Mouse (Mus musculus) stomach, embryonic 16.5 days (tissue): ENCODE results near the gene Tbc1d8b. TPM values are rescaled to one million over a fixed set of nuclear protein-coding genes. Genes with fewer than 3 reads are reported as not detected.
"Not testable (repeated sequence)": the region's sequence is repeated elsewhere in the genome, so short reads cannot be mapped to it uniquely, and the experiment has no call there.

Experiments
- ATAC-seq: fragments of 200-750 bp; cut with Nextera tagmentation; 2 replicates; pipeline ENCODE4 v1.8.0; 2017; ENCODE audit warnings: moderate number of reproducible peaks, moderate TSS enrichment; ENCODE audit not compliant: insufficient read depth, low FRiP score
- H3K27ac ChIP-seq: fragments of 300-500 bp; sonication (generic); 2 replicates; pipeline ENCODE4 v1.5.1; 2014; ENCODE audit warnings: low read length
- H3K27me3 ChIP-seq: fragments of 300-500 bp; sonication (generic); 2 replicates; pipeline ENCODE4 v1.6.1; 2014; ENCODE audit warnings: low read length, control low read depth, mixed read lengths; ENCODE audit not compliant: control insufficient read depth, insufficient read depth
- H3K36me3 ChIP-seq: fragments of 300-500 bp; sonication (generic); 2 replicates; pipeline ENCODE4 v1.6.1; 2014; ENCODE audit warnings: low read length; ENCODE audit not compliant: control insufficient read depth, insufficient read depth
- H3K4me1 ChIP-seq: fragments of 300-500 bp; sonication (generic); 2 replicates; pipeline ENCODE4 v1.6.1; 2014; ENCODE audit warnings: low read length, control low read depth, mixed read lengths; ENCODE audit not compliant: control insufficient read depth, insufficient read depth
- H3K4me2 ChIP-seq: fragments of 300-500 bp; sonication (generic); 2 replicates; pipeline ENCODE4 v1.6.1; 2014; ENCODE audit warnings: low read depth, low read length, mixed read lengths
- H3K4me3 ChIP-seq: fragments of 300-500 bp; sonication (generic); replicated peaks from 2 replicates; pipeline ENCODE4 v1.5.1; 2014; ENCODE audit warnings: mild to moderate bottlenecking, low read length
- H3K9ac ChIP-seq: fragments of 300-500 bp; sonication (generic); 2 replicates; pipeline ENCODE4 v1.6.1; 2014; ENCODE audit warnings: low read length
- H3K9me3 ChIP-seq: fragments of 300-500 bp; sonication (generic); replicated peaks from 2 replicates; pipeline ENCODE4 v1.6.1; 2016; ENCODE audit warnings: low read length, control low read depth; ENCODE audit not compliant: control insufficient read depth
- WGBS: fragments of 180-500 bp; shearing (Covaris S2); extraction: QIAGEN DNeasy Blood & Tissue Kit; methylation state at CpG from one replicate; pipeline ENCODE4 v1.1.7; 2014; 5-methylcytosine and 5-hydroxymethylcytosine counted together
- polyA plus RNA-seq: library from polyadenylated mRNA; unstranded; fragments of >200 nt; fragmentation: Nextera tagmentation; extraction: Ambion mirVana; gene quantifications from 2 replicates; pipeline ENCODE4 v1.2.1, GENCODE M21; 2015

The Tbc1d8b gene
- polyA plus RNA-seq, 1 experiment from 2014 or later = 4.7 TPM

GRCm38 (mm10) chrX:139714381-139714780, 29.6 kb downstream of the Tbc1d8b start, which contains the start of gene Gm15013:
Gene Gm15013 (minus strand): TSS chrX:139714481.
- no peaks in the 10 kb centered on the region for H3K4me1 ChIP-seq
- ATAC-seq = no peak
- H3K4me2 ChIP-seq = no peak within 1 kb of the TSS
- H3K27me3 ChIP-seq = no peaks in the 10 kb centered on the region
- no peaks in the 10 kb centered on the region for H3K9me3 ChIP-seq
- no peak within 1 kb of the TSS for H3K9ac ChIP-seq
- WGBS = 96% methylated on average over 8 of the region's 8 CpGs
- H3K36me3 ChIP-seq = no peaks in the 10 kb centered on the region
- H3K4me3 ChIP-seq = no peak within 1 kb of the TSS
- no peak within 1 kb of the TSS for H3K27ac ChIP-seq

- Histone ChIP-seq H3K27ac (no peak overlapping the region), H3K4me2 (no peak overlapping the region), H3K27me3 (no peaks in the 10 kb centered on the region), H3K4me1 (no peaks in the 10 kb centered on the region), H3K9ac (no peak overlapping the region), H3K9me3 (no peaks in the 10 kb centered on the region), H3K4me3 (no peak overlapping the region), H3K36me3 (no peaks in the 10 kb centered on the region)
- ATAC-seq = no peak
- 85% methylated on average over 2 of the region's 2 CpGs for WGBS
Measured at GRCm38 (mm10) chrX:139722350-139722749, 37.6 kb downstream of the Tbc1d8b start.

GRCm38 (mm10) chrX:139730541-139730940, 45.7 kb downstream of the Tbc1d8b start:
- H3K27me3 ChIP-seq = no peaks in the 10 kb centered on the region; the same call in 1 of the 2 replicates
- no peak overlapping the region for H3K27ac ChIP-seq
- no peaks in the 10 kb centered on the region for H3K36me3 ChIP-seq
- 77% methylated on average over 3 of the region's 3 CpGs for WGBS
- no peaks in the 10 kb centered on the region for H3K9me3 ChIP-seq
- no peak overlapping the region for H3K9ac ChIP-seq
- no peak overlapping the region for H3K4me3 ChIP-seq
- H3K4me1 ChIP-seq = no peaks in the 10 kb centered on the region
- ATAC-seq = no peak
- no peak overlapping the region for H3K4me2 ChIP-seq

GRCm38 (mm10) chrX:139737066-139737465, 52.3 kb downstream of the Tbc1d8b start:
- H3K4me3 ChIP-seq = no peak overlapping the region
- ATAC-seq = no peak
- WGBS = 90% methylated on average over 5 of the region's 5 CpGs
- no peaks in the 10 kb centered on the region for H3K9me3 ChIP-seq
- H3K27me3 ChIP-seq = no peaks in the 10 kb centered on the region; the same call in 1 of the 2 replicates
- H3K27ac ChIP-seq = no peak overlapping the region
- H3K9ac ChIP-seq = no peak overlapping the region
- no peaks in the 10 kb centered on the region for H3K4me1 ChIP-seq
- H3K36me3 ChIP-seq = no peaks in the 10 kb centered on the region
- no peak overlapping the region for H3K4me2 ChIP-seq

- Histone ChIP-seq H3K27ac (no peak overlapping the region), H3K9ac (no peak overlapping the region), H3K9me3 (no peaks in the 10 kb centered on the region), H3K4me1 (no peaks in the 10 kb centered on the region), H3K4me2 (no peak overlapping the region), H3K27me3 (no peaks in the 10 kb centered on the region), H3K4me3 (no peak overlapping the region), H3K36me3 (no peaks in the 10 kb centered on the region)
- WGBS = 9% methylated on average over 1 of the region's 1 CpGs
- no peak for ATAC-seq
Measured at GRCm38 (mm10) chrX:139751855-139752254, 67.1 kb downstream of the Tbc1d8b start.

GRCm38 (mm10) chrX:139758634-139759033, 73.8 kb downstream of the Tbc1d8b start:
- not testable (repeated sequence) for H3K9me3 ChIP-seq, H3K36me3 ChIP-seq, H3K9ac ChIP-seq, H3K4me1 ChIP-seq, H3K4me3 ChIP-seq, ATAC-seq, H3K4me2 ChIP-seq, H3K27me3 ChIP-seq, H3K27ac ChIP-seq
- 68% methylated on average over 3 of the region's 3 CpGs for WGBS

GRCm38 (mm10) chrX:139762546-139762945, 77.8 kb downstream of the Tbc1d8b start:
- no peak overlapping the region for H3K9ac ChIP-seq
- no peak overlapping the region for H3K4me2 ChIP-seq
- 77% methylated on average over 2 of the region's 2 CpGs for WGBS
- ATAC-seq = no peak
- no peak overlapping the region for H3K4me3 ChIP-seq
- H3K36me3 ChIP-seq = no peaks in the 10 kb centered on the region
- no peak overlapping the region for H3K27ac ChIP-seq
- no peaks in the 10 kb centered on the region for H3K27me3 ChIP-seq
- H3K4me1 ChIP-seq = no peaks in the 10 kb centered on the region
- H3K9me3 ChIP-seq = no peaks in the 10 kb centered on the region

- no peaks in the 10 kb centered on the region for H3K36me3 ChIP-seq
- H3K27me3 ChIP-seq = no peaks in the 10 kb centered on the region
- no peak for ATAC-seq
- H3K4me3 ChIP-seq = no peak overlapping the region
- H3K9ac ChIP-seq = no peak overlapping the region
- no peak overlapping the region for H3K4me2 ChIP-seq
- WGBS = 67% methylated on average over 13 of the region's 13 CpGs
- H3K4me1 ChIP-seq = no peaks in the 10 kb centered on the region
- no peak overlapping the region for H3K27ac ChIP-seq
- no peaks in the 10 kb centered on the region for H3K9me3 ChIP-seq
Measured at GRCm38 (mm10) chrX:139769975-139770637, 85.3 kb downstream of the Tbc1d8b start.

GRCm38 (mm10) chrX:139774309-139775083, 89.7 kb downstream of the Tbc1d8b start:
- Histone ChIP-seq H3K4me1 (no peaks in the 10 kb centered on the region), H3K27ac (no peak overlapping the region), H3K27me3 (no peaks in the 10 kb centered on the region; the same call in 1 of the 2 replicates), H3K36me3 (no peaks in the 10 kb centered on the region), H3K9me3 (no peaks in the 10 kb centered on the region), H3K4me3 (no peak overlapping the region), H3K9ac (no peak overlapping the region), H3K4me2 (no peak overlapping the region)
- 32% methylated on average over 18 of the region's 18 CpGs for WGBS
- no peak; the same call in 1 of the 2 replicates for ATAC-seq
